ENCODE assay signal across 8 mouse cellular contexts in genomic region chr7:109218130-109218976, GRCm38 (mm10). TPM values are rescaled to one million over a fixed set of nuclear protein-coding genes. Genes with fewer than 3 reads are reported as not detected.
DNase-seq lines count a peak whose midpoint lies in the region; ATAC-seq and TF ChIP-seq lines count a peak whose summit lies in the region.

No protein-coding gene starts in this region.

- no peak overlapping the region for H3K27ac ChIP-seq in cerebellum, adult 2 months (ENCODE audit: insufficient read depth, low read length)
- no peak overlapping the region for H3K27ac ChIP-seq in forebrain, postnatal 0 days (ENCODE audit: low read depth, low read length)
- no peak overlapping the region for H3K27ac ChIP-seq in hindbrain, embryonic 11.5 days (ENCODE audit: low read depth, low read length)

- 76% methylated on average over 2 of the region's 2 CpGs for whole genome bisulfite sequencing in cerebellum, adult 2 months
- 81% methylated on average over 2 of the region's 2 CpGs for WGBS in forebrain, postnatal 0 days
- 77% methylated on average over 2 of the region's 2 CpGs for WGBS in hindbrain, embryonic 11.5 days

- no peak overlapping the region for H3K9ac ChIP-seq in forebrain, postnatal 0 days
- H3K9ac ChIP-seq in hindbrain, embryonic 11.5 days (ENCODE audit: low read depth, low read length): no peak overlapping the region

- no peaks in the 10 kb centered on the region for H3K9me3 ChIP-seq in forebrain, postnatal 0 days (ENCODE audit: low read length)
- no peaks in the 10 kb centered on the region for H3K9me3 ChIP-seq in hindbrain, embryonic 11.5 days (ENCODE audit: control insufficient read depth, low read length)

- ATAC-seq in forebrain, postnatal 0 days: peak; percentile 47; the same call in 1 of the 2 replicates
- peak; percentile 66 for ATAC-seq in hindbrain, embryonic 11.5 days (ENCODE audit: low FRiP score)

- no peak overlapping the region for H3K4me3 ChIP-seq in cerebellum, adult 2 months (replicated peaks; ENCODE audit: insufficient read depth, low read depth, low read length)
- no peak overlapping the region for H3K4me3 ChIP-seq in forebrain, postnatal 0 days (ENCODE audit: low read depth, low read length)
- no peak overlapping the region for H3K4me3 ChIP-seq in hindbrain, embryonic 11.5 days (ENCODE audit: low read depth, low read length)

- no peak for TF ChIP-seq POLR2A in cerebellum, adult 2 months (IDR thresholded peaks at IDR 0.05; ENCODE audit: borderline replicate concordance, insufficient read depth, low read length)

- no peak overlapping the region for H3K4me2 ChIP-seq in forebrain, postnatal 0 days (ENCODE audit: low read depth)
- H3K4me2 ChIP-seq in hindbrain, embryonic 11.5 days (replicated peaks; ENCODE audit: low read depth, low read length): no peak overlapping the region

- H3K4me1 ChIP-seq in cerebellum, adult 2 months (ENCODE audit: control insufficient read depth, insufficient read depth, low read length): no peaks in the 10 kb centered on the region
- no peaks in the 10 kb centered on the region for H3K4me1 ChIP-seq in forebrain, postnatal 0 days (ENCODE audit: insufficient read depth)
- no peaks in the 10 kb centered on the region for H3K4me1 ChIP-seq in hindbrain, embryonic 11.5 days (replicated peaks; ENCODE audit: control insufficient read depth, insufficient read depth, low read length)

- no peaks in the 10 kb centered on the region for H3K36me3 ChIP-seq in forebrain, postnatal 0 days (ENCODE audit: insufficient read depth)
- H3K36me3 ChIP-seq in hindbrain, embryonic 11.5 days (ENCODE audit: control insufficient read depth, insufficient read depth, low read length): no peaks in the 10 kb centered on the region

- peak; percentile 82 for TF ChIP-seq CTCF in cerebellum, adult 2 months (IDR thresholded peaks at IDR 0.05; ENCODE audit: borderline replicate concordance, insufficient read depth, low read depth, low read length)
- peak; percentile 75 for TF ChIP-seq CTCF in forebrain, postnatal 0 days (IDR thresholded peaks at IDR 0.05; ENCODE audit: low read depth)

- DNase-seq in R1 (ENCODE audit: low read depth, low spot score): peak; percentile 77
- DNase-seq in cerebellum, adult 2 months: peak; percentile 73 to 78
- peak; percentile 72 for DNase-seq in forebrain, postnatal 0 days
- DNase-seq in hindbrain, embryonic 11.5 days (ENCODE audit: low spot score): peak; percentile 92
- peak; percentile 44 for DNase-seq in layer of hippocampus, adult 9-10 months (ENCODE audit: low spot score)
- peak; percentile 43 for DNase-seq in lung, postnatal 25 days (ENCODE audit: low spot score)
- DNase-seq in right cerebral cortex, postnatal 25 days: peak; percentile 58
- DNase-seq in yolk sac, embryonic 10.5 days (ENCODE audit: low spot score): peak; percentile 32

- no peaks in the 10 kb centered on the region for H3K27me3 ChIP-seq in cerebellum, adult 2 months (ENCODE audit: control insufficient read depth, insufficient read depth, low read length)
- H3K27me3 ChIP-seq in forebrain, postnatal 0 days (ENCODE audit: insufficient read depth, low read length): no peaks in the 10 kb centered on the region; the same call in 1 of the 2 replicates
- no peaks in the 10 kb centered on the region for H3K27me3 ChIP-seq in hindbrain, embryonic 11.5 days (ENCODE audit: control insufficient read depth, insufficient read depth, low read length)

RNA-seq across cellular contexts. Expression of gene Lmo1, which starts 43.3 kb away (rescaled TPM):
- polyA plus RNA-seq in cerebellum, adult 2 months (2012; rRNA removed): 27.3 and 31.6 TPM in 2 replicates
- 59.4 and 75.5 TPM in 2 replicates for total RNA-seq in forebrain, postnatal 0 days (2014; rRNA removed)
- 84.0 and 86.5 TPM in 2 replicates for polyA plus RNA-seq in forebrain, postnatal 0 days (2015; fragmentation: Nextera tagmentation; extraction: Ambion mirVana)
- polyA plus RNA-seq in hindbrain, embryonic 11.5 days (2014; fragmentation: Nextera tagmentation; extraction: Ambion mirVana): 32.6 and 41.0 TPM in 2 replicates

Comparison
In these comparisons a context has a peak if more than half of its experiments do, and no peak if none do; other contexts are left out.
1. DNase-seq: peak in every context shown above with its lines; median percentile 92 in hindbrain, embryonic 11.5 days; 77 in R1; 76 in cerebellum, adult 2 months; 72 in forebrain, postnatal 0 days; 58 in right cerebral cortex, postnatal 25 days; 44 in layer of hippocampus, adult 9-10 months; 43 in lung, postnatal 25 days; 32 in yolk sac, embryonic 10.5 days.